ENCODE assay signal across 10 mouse cellular contexts in the genomic region with DNA sequence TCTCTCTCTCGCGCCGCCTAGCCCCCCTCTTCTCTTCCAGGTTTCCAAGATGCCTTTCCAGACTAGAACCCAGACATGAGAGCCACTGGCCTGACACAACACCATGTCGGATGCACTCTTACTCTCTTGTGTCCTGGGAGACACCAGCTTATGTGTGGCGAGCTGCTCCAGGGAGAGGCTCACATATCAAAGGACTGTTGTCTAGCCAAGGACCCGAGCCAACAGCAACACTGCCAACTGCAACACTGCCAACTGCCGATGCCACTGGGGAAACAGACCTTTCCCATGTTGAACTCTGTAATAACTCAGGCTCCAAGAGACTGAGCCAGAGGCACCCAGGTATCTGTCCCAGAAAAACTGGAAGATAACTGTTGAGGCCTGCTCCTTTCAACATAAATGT. TPM values are rescaled to one million over a fixed set of nuclear protein-coding genes. Genes with fewer than 3 reads are reported as not detected.
DNase-seq lines count a peak whose midpoint lies in the region; ATAC-seq and TF ChIP-seq lines count a peak whose summit lies in the region.
"Had no signal": no experiment of that assay in that cellular context is flagged by ENCODE, and none has a peak within 500 bp of the region (broad histone marks: within the 10 kb centered on the region; RNA-seq: fewer than 3 reads in every experiment).

No protein-coding gene starts in this region.

- H3K4me2 ChIP-seq in heart, embryonic 12.5 days: no peak overlapping the region

- intact Hi-C loops in heart, adult 2 months (cut with DNase I): no loop called here

- no peaks in the 10 kb centered on the region for H3K79me2 ChIP-seq in heart, adult 2 months (replicated peaks; ENCODE audit: control insufficient read depth, insufficient read depth, low read length)

- no peak for TF ChIP-seq CTCF in heart, adult 2 months (IDR thresholded peaks at IDR 0.05)

- no peak overlapping the region for H3K27ac ChIP-seq in heart, adult 2 months
- no peak overlapping the region for H3K27ac ChIP-seq in heart, embryonic 12.5 days (ENCODE audit: poor library complexity, severe bottlenecking)

- DNase-seq in heart, adult 2 months: peak; percentile 73 to 79
- DNase-seq in adipocyte (ENCODE audit: low spot score): peak; percentile 81
- peak; percentile 48 to 72 for DNase-seq in cerebellum, postnatal 4 days (ENCODE audit: low spot score in 2 of 2)
- peak; percentile 79 for DNase-seq in kidney, adult 9 months
- DNase-seq in c-Kit-positive CD71-positive TER-119-positive erythroid progenitor cells, embryonic 14.5 days (ENCODE audit: low spot score): no peak
- DNase-seq in retina, postnatal 1 day: no peak

- no peak for TF ChIP-seq EP300 in heart, adult 2 months (IDR thresholded peaks at IDR 0.05; ENCODE audit: insufficient read depth, low read depth, low read length)

- no peaks in the 10 kb centered on the region for H3K36me3 ChIP-seq in heart, adult 2 months (ENCODE audit: control insufficient read depth, insufficient read depth, low read length)
- H3K36me3 ChIP-seq in heart, embryonic 12.5 days: peaks cover 40% of the 10 kb centered on the region

- no peak for ATAC-seq in heart, embryonic 12.5 days (ENCODE audit: insufficient number of reproducible peaks, low FRiP score)
- no peak for ATAC-seq in erythroblast, adult 5-6 weeks (replicated peaks; ENCODE audit: low FRiP score, poor library complexity, severe bottlenecking)

- H3K4me1 ChIP-seq in heart, adult 2 months (ENCODE audit: control insufficient read depth, insufficient read depth, low read length): no peaks in the 10 kb centered on the region
- H3K4me1 ChIP-seq in heart, embryonic 12.5 days (replicated peaks): no peaks in the 10 kb centered on the region

- no peak for TF ChIP-seq POLR2A in heart, adult 2 months (IDR thresholded peaks at IDR 0.05; ENCODE audit: insufficient read depth, low read depth, low read length)

- no peak overlapping the region for H3K4me3 ChIP-seq in heart, adult 2 months
- H3K4me3 ChIP-seq in heart, embryonic 12.5 days: no peak overlapping the region
- H3K4me3 ChIP-seq: myocyte had no signal

- WGBS in heart, adult 2 months: 51% methylated on average over 7 of the region's 7 CpGs
- 70% methylated on average over 7 of the region's 7 CpGs for WGBS in heart, embryonic 12.5 days

- no peaks in the 10 kb centered on the region for H3K27me3 ChIP-seq in heart, adult 2 months (ENCODE audit: control insufficient read depth, insufficient read depth, low read length)
- no peaks in the 10 kb centered on the region for H3K27me3 ChIP-seq in heart, embryonic 12.5 days (replicated peaks)
- H3K27me3 ChIP-seq: CH12.LX had no signal

- H3K9ac ChIP-seq in heart, adult 2 months (ENCODE audit: low read depth, low read length): no peak overlapping the region
- no peak overlapping the region for H3K9ac ChIP-seq in heart, embryonic 12.5 days

- H3K9me3 ChIP-seq in heart, embryonic 12.5 days (replicated peaks): no peaks in the 10 kb centered on the region

RNA-seq across cellular contexts. Expression of a gene that starts 10.0 kb away (rescaled TPM):
- total RNA-seq in heart, adult 2 months (2021): 10 to 100 TPM; 23.1 to 28.5 TPM
- 26.3 and 27.3 TPM in 2 replicates for polyA plus RNA-seq in heart, adult 2 months (2012; rRNA removed)
- 33.9 and 34.5 TPM in 2 replicates for polyA plus RNA-seq in heart, embryonic 12.5 days (2016; fragmentation: Nextera tagmentation; extraction: Ambion mirVana)
- 12.3 and 18.8 TPM in 2 replicates for total RNA-seq in erythroblast, adult 5-6 weeks (2015; ENCODE audit: low replicate concordance)
- 24.4 and 66.9 TPM in 2 replicates for total RNA-seq in erythroblast, adult 5-6 weeks (2017; ENCODE audit: low replicate concordance)

RNA-seq across cellular contexts. Expression of a gene that starts 10.0 kb away (rescaled TPM):
- not detected for total RNA-seq in heart, adult 2 months (2021)
- 0.16 TPM in 1 of 2 replicates, not detected in the other for polyA plus RNA-seq in heart, adult 2 months (2012; rRNA removed)
- polyA plus RNA-seq in heart, embryonic 12.5 days (2016; fragmentation: Nextera tagmentation; extraction: Ambion mirVana): 0.05 TPM in 1 of 2 replicates, not detected in the other
- total RNA-seq in erythroblast, adult 5-6 weeks (2015; ENCODE audit: low replicate concordance): not detected in 2 replicates
- total RNA-seq in erythroblast, adult 5-6 weeks (2017; ENCODE audit: low replicate concordance): not detected in 2 replicates
- total RNA-seq: CH12.LX had no signal

RNA-seq across cellular contexts. Expression of a gene that starts 17.7 kb away (rescaled TPM):
- total RNA-seq in heart, adult 2 months (2021): 10 to 100 TPM; 19.5 to 25.4 TPM
- polyA plus RNA-seq in heart, adult 2 months (2012; rRNA removed): 16.2 and 17.2 TPM in 2 replicates
- polyA plus RNA-seq in heart, embryonic 12.5 days (2016; fragmentation: Nextera tagmentation; extraction: Ambion mirVana): 59.8 and 64.5 TPM in 2 replicates
- total RNA-seq in erythroblast, adult 5-6 weeks (2015; ENCODE audit: low replicate concordance): 63.8 and 73.6 TPM in 2 replicates
- 59.4 and 71.3 TPM in 2 replicates for total RNA-seq in erythroblast, adult 5-6 weeks (2017; ENCODE audit: low replicate concordance)

RNA-seq across cellular contexts. Expression of a gene that starts 17.7 kb away (rescaled TPM):
- 10 to 100 TPM in 1 of 2 experiments, 1 to 10 TPM in 1; 8.0 to 16.9 TPM for total RNA-seq in heart, adult 2 months (2021)
- polyA plus RNA-seq in heart, adult 2 months (2012; rRNA removed): 9.3 and 18.4 TPM in 2 replicates
- 27.0 and 29.6 TPM in 2 replicates for polyA plus RNA-seq in heart, embryonic 12.5 days (2016; fragmentation: Nextera tagmentation; extraction: Ambion mirVana)
- 7.7 and 74.0 TPM in 2 replicates for total RNA-seq in erythroblast, adult 5-6 weeks (2015; ENCODE audit: low replicate concordance)
- total RNA-seq in erythroblast, adult 5-6 weeks (2017; ENCODE audit: low replicate concordance): 20.6 and 28.2 TPM in 2 replicates

RNA-seq across cellular contexts. Expression of a gene that starts 25.8 kb away (rescaled TPM):
- total RNA-seq in heart, adult 2 months (2021): 10 to 100 TPM; 66.6 to 80.6 TPM
- polyA plus RNA-seq in heart, adult 2 months (2012; rRNA removed): 80.8 and 80.9 TPM in 2 replicates
- 36.2 and 41.1 TPM in 2 replicates for polyA plus RNA-seq in heart, embryonic 12.5 days (2016; fragmentation: Nextera tagmentation; extraction: Ambion mirVana)
- total RNA-seq in erythroblast, adult 5-6 weeks (2015; ENCODE audit: low replicate concordance): 79.7 and 90.9 TPM in 2 replicates
- 51.5 and 94.7 TPM in 2 replicates for total RNA-seq in erythroblast, adult 5-6 weeks (2017; ENCODE audit: low replicate concordance)
- total RNA-seq: CH12.LX had no signal

Comparison
In these comparisons a context has a peak if more than half of its experiments do, and no peak if none do; other contexts are left out.
1. DNase-seq: peak in heart, adult 2 months (2 of 2), adipocyte (single experiment), cerebellum, postnatal 4 days (2 of 2) and kidney, adult 9 months (single experiment); none in c-Kit-positive CD71-positive TER-119-positive erythroid progenitor cells, embryonic 14.5 days (single experiment) and retina, postnatal 1 day (single experiment).